Mouse (Mus musculus) thymus, postnatal 14 days (tissue): ENCODE measurements around the gene H2al2a.
"Not testable (repeated sequence)": the region's sequence is repeated elsewhere in the genome, so short reads cannot be mapped to it uniquely, and the experiment has no call there.

Experiments
- DNase-seq: peaks from one replicate; pipeline ENCODE4 v3.0.0; 2021

The H2al2a gene

GRCm38 (mm10) chr2:18027448-18028139, 30.8 kb upstream of the H2al2a start:
- peak; percentile 93 for DNase-seq

GRCm38 (mm10) chr2:18026116-18026947, 29.6 kb upstream of the H2al2a start:
- peak; percentile 38 for DNase-seq

- DNase-seq = no peak
Observed at GRCm38 (mm10) chr2:18025781-18026115, 29.0 kb upstream of the H2al2a start.

- DNase-seq = no peak
Observed at GRCm38 (mm10) chr2:18025116-18025515, 28.4 kb upstream of the H2al2a start.

- no peak for DNase-seq
Observed at GRCm38 (mm10) chr2:18022886-18023285, 26.1 kb upstream of the H2al2a start.

- DNase-seq = no peak
Observed at GRCm38 (mm10) chr2:18019122-18019521, 22.4 kb upstream of the H2al2a start.

- no peak for DNase-seq
Observed at GRCm38 (mm10) chr2:18017321-18017720, 20.6 kb upstream of the H2al2a start.

- no peak for DNase-seq
Observed at GRCm38 (mm10) chr2:18016639-18017038, 19.9 kb upstream of the H2al2a start.

- DNase-seq = no peak
Observed at GRCm38 (mm10) chr2:18015581-18015980, 18.8 kb upstream of the H2al2a start.

GRCm38 (mm10) chr2:18012866-18013265, 16.1 kb upstream of the H2al2a start:
- no peak for DNase-seq

- no peak for DNase-seq
Observed at GRCm38 (mm10) chr2:18011226-18011625, 14.5 kb upstream of the H2al2a start.

GRCm38 (mm10) chr2:18005137-18005536, 8.4 kb upstream of the H2al2a start:
- no peak for DNase-seq

GRCm38 (mm10) chr2:18004286-18004685, 7.5 kb upstream of the H2al2a start:
- no peak for DNase-seq

GRCm38 (mm10) chr2:18002306-18002705, 5.5 kb upstream of the H2al2a start:
- no peak for DNase-seq

GRCm38 (mm10) chr2:17989562-17989961, 7.2 kb downstream of the H2al2a start:
- DNase-seq = no peak

GRCm38 (mm10) chr2:17989115-17989514, 7.6 kb downstream of the H2al2a start:
- DNase-seq = no peak

- DNase-seq = no peak
Observed at GRCm38 (mm10) chr2:17986694-17987093, 10.1 kb downstream of the H2al2a start.

- DNase-seq = no peak
Observed at GRCm38 (mm10) chr2:17984774-17985173, 12.0 kb downstream of the H2al2a start.

GRCm38 (mm10) chr2:17982747-17983146, 14.0 kb downstream of the H2al2a start:
- DNase-seq = no peak

GRCm38 (mm10) chr2:17978706-17979105, 18.1 kb downstream of the H2al2a start:
- DNase-seq = no peak

- DNase-seq = not testable (repeated sequence)
Observed at GRCm38 (mm10) chr2:17978251-17978650, 18.5 kb downstream of the H2al2a start.

- not testable (repeated sequence) for DNase-seq
Observed at GRCm38 (mm10) chr2:17977645-17978044, 19.1 kb downstream of the H2al2a start.

GRCm38 (mm10) chr2:17975601-17976327, 21.0 kb downstream of the H2al2a start:
- DNase-seq = no peak
